Mouse (Mus musculus): ENCODE data around the gene Ift122.

Gene Ift122

GRCm38 (mm10) chr6:115959151-115959691 is 106.0 kb downstream of the Ift122 start:
- DNase-seq (ENCODE audit: low spot score), result no peak

- DNase-seq (ENCODE audit: low spot score), result no peak
Observed at GRCm38 (mm10) chr6:115960322-115960721, 107.1 kb downstream of the Ift122 start.

GRCm38 (mm10) chr6:115961743-115962142 is 108.5 kb downstream of the Ift122 start:
- DNase-seq (ENCODE audit: low spot score), result no peak

GRCm38 (mm10) chr6:115962439-115963085 is 109.3 kb downstream of the Ift122 start:
- no peak for DNase-seq (ENCODE audit: low spot score)

GRCm38 (mm10) chr6:115963656-115964055 is 110.4 kb downstream of the Ift122 start:
- no peak for DNase-seq (ENCODE audit: low spot score)

- no peak for DNase-seq (ENCODE audit: low spot score)
Observed at GRCm38 (mm10) chr6:115966227-115966966, 113.1 kb downstream of the Ift122 start.

- DNase-seq (ENCODE audit: low spot score), result no peak
Observed at GRCm38 (mm10) chr6:115967291-115967880, 114.1 kb downstream of the Ift122 start.

- no peak for DNase-seq (ENCODE audit: low spot score)
Observed at GRCm38 (mm10) chr6:115968086-115968485, 114.8 kb downstream of the Ift122 start.

- no peak for DNase-seq (ENCODE audit: low spot score)
Observed at GRCm38 (mm10) chr6:115968700-115969099, 115.4 kb downstream of the Ift122 start.

- DNase-seq (ENCODE audit: low spot score), result no peak
Observed at GRCm38 (mm10) chr6:115969103-115969502, 115.8 kb downstream of the Ift122 start.

GRCm38 (mm10) chr6:115969952-115970351 is 116.7 kb downstream of the Ift122 start:
- no peak for DNase-seq (ENCODE audit: low spot score)

- DNase-seq (ENCODE audit: low spot score), result no peak
Observed at GRCm38 (mm10) chr6:115971273-115972060, 118.2 kb downstream of the Ift122 start.

- no peak for DNase-seq (ENCODE audit: low spot score)
Observed at GRCm38 (mm10) chr6:115972083-115972764, 119.0 kb downstream of the Ift122 start.

GRCm38 (mm10) chr6:115973139-115973875 is 120.0 kb downstream of the Ift122 start:
- DNase-seq (ENCODE audit: low spot score), result no peak

- no peak for DNase-seq (ENCODE audit: low spot score)
Observed at GRCm38 (mm10) chr6:115973881-115974662, 120.8 kb downstream of the Ift122 start.

- DNase-seq (ENCODE audit: low spot score), result no peak
Observed at GRCm38 (mm10) chr6:115975606-115976005, 122.3 kb downstream of the Ift122 start.
